ENCODE assay signal across 14 mouse cellular contexts in the genomic region with DNA sequence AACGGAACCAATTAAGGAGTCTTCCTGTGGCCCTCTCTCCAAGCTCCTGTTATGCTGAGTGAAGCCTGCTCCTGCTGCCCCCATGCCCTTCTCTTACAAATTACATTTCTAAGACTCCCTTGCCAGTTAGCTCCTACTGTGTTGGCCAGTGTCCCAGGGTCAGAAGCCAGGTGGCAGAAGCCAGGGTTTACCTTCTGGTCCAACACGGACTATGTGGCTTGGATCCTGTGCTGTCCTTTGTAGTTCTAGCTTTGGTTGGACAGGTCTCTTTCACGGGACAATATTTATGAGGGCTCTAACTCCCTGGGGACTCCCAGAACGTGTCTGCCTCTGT.
DNase-seq lines count a peak whose midpoint lies in the region; ATAC-seq and TF ChIP-seq lines count a peak whose summit lies in the region.
"Had no signal": no experiment of that assay in that cellular context is flagged by ENCODE, and none has a peak within 500 bp of the region (broad histone marks: within the 10 kb centered on the region; RNA-seq: fewer than 3 reads in every experiment).

No protein-coding gene starts in this region.

- H3K36me3 ChIP-seq in midbrain, embryonic 13.5 days, result no peaks in the 10 kb centered on the region
- H3K36me3 ChIP-seq in midbrain, embryonic 11.5 days (ENCODE audit: control insufficient read depth, insufficient read depth, low read length), result no peaks in the 10 kb centered on the region
- no peaks in the 10 kb centered on the region for H3K36me3 ChIP-seq in hindbrain, embryonic 12.5 days
- no peaks in the 10 kb centered on the region for H3K36me3 ChIP-seq in neural tube, embryonic 13.5 days
- H3K36me3 ChIP-seq: limb, embryonic 12.5 days had no signal

- TF ChIP-seq CTCF in left cerebral cortex, adult 2 months (IDR thresholded peaks at IDR 0.05), result no peak

- no peak for ATAC-seq in midbrain, embryonic 13.5 days
- ATAC-seq in midbrain, embryonic 11.5 days (ENCODE audit: low FRiP score), result no peak
- no peak for ATAC-seq in hindbrain, embryonic 12.5 days (ENCODE audit: low FRiP score)
- ATAC-seq in neural tube, embryonic 13.5 days (ENCODE audit: low read depth), result no peak

- H3K9ac ChIP-seq in midbrain, embryonic 13.5 days (replicated peaks), result no peak overlapping the region
- no peak overlapping the region for H3K9ac ChIP-seq in midbrain, embryonic 11.5 days (ENCODE audit: low read length)
- H3K9ac ChIP-seq in hindbrain, embryonic 12.5 days, result no peak overlapping the region
- H3K9ac ChIP-seq in neural tube, embryonic 13.5 days, result no peak overlapping the region
- H3K9ac ChIP-seq: limb, embryonic 12.5 days had no signal

- peak; percentile 8 for DNase-seq in cerebellum, adult 11 months
- DNase-seq in cerebellum, postnatal 4 days (ENCODE audit: low spot score in 2 of 2), result no peak
- DNase-seq in midbrain, embryonic 11.5 days (ENCODE audit: low spot score, missing footprints), result no peak
- DNase-seq in spleen, postnatal 14 days (ENCODE audit: low spot score in 2 of 2), result no peak
- no peak for DNase-seq in left cerebral cortex, adult 2 months (ENCODE audit: extremely low spot score in 1 of 2, low spot score in 2 of 2)
- DNase-seq: gastrocnemius, postnatal 25 days; kidney, adult 18-20 months; lung, postnatal 4 days; right cerebral cortex, postnatal 14 days had no signal

- WGBS in midbrain, embryonic 13.5 days, result 63% methylated on average over 4 of the region's 4 CpGs
- whole genome bisulfite sequencing in midbrain, embryonic 11.5 days, result 66% methylated on average over 4 of the region's 4 CpGs
- WGBS in hindbrain, embryonic 12.5 days, result 41% methylated on average over 4 of the region's 4 CpGs
- 34% methylated on average over 4 of the region's 4 CpGs for WGBS in neural tube, embryonic 13.5 days

- H3K27ac ChIP-seq in midbrain, embryonic 13.5 days, result peak overlapping the region; percentile 64
- H3K27ac ChIP-seq in midbrain, embryonic 11.5 days (ENCODE audit: low read depth, low read length), result no peak overlapping the region
- H3K27ac ChIP-seq in hindbrain, embryonic 12.5 days, result peak overlapping the region; percentile 87
- peak overlapping the region; percentile 79 for H3K27ac ChIP-seq in neural tube, embryonic 13.5 days (replicated peaks)
- H3K27ac ChIP-seq in left cerebral cortex, adult 2 months, result no peak overlapping the region
- H3K27ac ChIP-seq: limb, embryonic 12.5 days; stomach, postnatal 0 days had no signal

- no peaks in the 10 kb centered on the region for H3K27me3 ChIP-seq in midbrain, embryonic 13.5 days
- H3K27me3 ChIP-seq in midbrain, embryonic 11.5 days (ENCODE audit: control insufficient read depth, insufficient read depth, low read length), result no peaks in the 10 kb centered on the region
- H3K27me3 ChIP-seq in hindbrain, embryonic 12.5 days, result no peaks in the 10 kb centered on the region
- no peaks in the 10 kb centered on the region for H3K27me3 ChIP-seq in neural tube, embryonic 13.5 days
- H3K27me3 ChIP-seq: limb, embryonic 12.5 days had no signal

- H3K4me1 ChIP-seq in midbrain, embryonic 13.5 days (replicated peaks), result peaks cover 37% of the 10 kb centered on the region
- peaks cover 12% of the 10 kb centered on the region for H3K4me1 ChIP-seq in midbrain, embryonic 11.5 days (ENCODE audit: control insufficient read depth, insufficient read depth, low read length)
- H3K4me1 ChIP-seq in hindbrain, embryonic 12.5 days, result peaks cover 25% of the 10 kb centered on the region
- peaks cover 26% of the 10 kb centered on the region for H3K4me1 ChIP-seq in neural tube, embryonic 13.5 days (replicated peaks)

- no peaks in the 10 kb centered on the region for H3K9me3 ChIP-seq in midbrain, embryonic 13.5 days
- H3K9me3 ChIP-seq in midbrain, embryonic 11.5 days (ENCODE audit: control insufficient read depth, low read length), result no peaks in the 10 kb centered on the region; the same call in 1 of the 2 replicates
- H3K9me3 ChIP-seq in hindbrain, embryonic 12.5 days (replicated peaks), result no peaks in the 10 kb centered on the region
- no peaks in the 10 kb centered on the region for H3K9me3 ChIP-seq in neural tube, embryonic 13.5 days
- H3K9me3 ChIP-seq: limb, embryonic 12.5 days had no signal

- intact Hi-C loops in left cerebral cortex, adult 2 months (cut with DNase I), result no loop called here

- no peak overlapping the region for H3K4me3 ChIP-seq in midbrain, embryonic 13.5 days (replicated peaks)
- no peak overlapping the region for H3K4me3 ChIP-seq in midbrain, embryonic 11.5 days (ENCODE audit: low read depth, low read length)
- no peak overlapping the region for H3K4me3 ChIP-seq in hindbrain, embryonic 12.5 days
- no peak overlapping the region for H3K4me3 ChIP-seq in neural tube, embryonic 13.5 days
- H3K4me3 ChIP-seq in left cerebral cortex, adult 2 months, result no peak overlapping the region
- H3K4me3 ChIP-seq: limb, embryonic 12.5 days had no signal

- no peak overlapping the region for H3K4me2 ChIP-seq in midbrain, embryonic 13.5 days (replicated peaks)
- H3K4me2 ChIP-seq in midbrain, embryonic 11.5 days, result no peak overlapping the region
- no peak overlapping the region for H3K4me2 ChIP-seq in hindbrain, embryonic 12.5 days (replicated peaks)
- H3K4me2 ChIP-seq in neural tube, embryonic 13.5 days, result no peak overlapping the region
- H3K4me2 ChIP-seq: limb, embryonic 12.5 days had no signal

Comparison
In these comparisons a context has a peak if more than half of its experiments do, and no peak if none do; other contexts are left out.
1. H3K27ac ChIP-seq: peak in midbrain, embryonic 13.5 days (single experiment), hindbrain, embryonic 12.5 days (single experiment) and neural tube, embryonic 13.5 days (single experiment); none in midbrain, embryonic 11.5 days (single experiment) and left cerebral cortex, adult 2 months (single experiment).